Mouse (Mus musculus): ENCODE measurements around the gene Ociad1. TPM values are rescaled to one million over a fixed set of nuclear protein-coding genes. Genes with fewer than 3 reads are reported as not detected.

The Ociad1 gene
- polyA plus RNA-seq, 1 experiment from 2014 or later: 360 TPM

- Histone ChIP-seq H3K79me2 (ENCODE audit: inconsistent target) (no peaks in the 10 kb centered on the region), H3K27ac (no peak overlapping the region), H3K36me3 (ENCODE audit: inconsistent target) (no peaks in the 10 kb centered on the region), H3K4me3 (ENCODE audit: inconsistent target) (no peak overlapping the region)
- 93% methylated on average over 11 of the region's 11 CpGs for WGBS (ENCODE audit: missing documents)
Observed at GRCm38 (mm10) chr5:73268636-73269213, 23.9 kb upstream of the Ociad1 start.

GRCm38 (mm10) chr5:73270612-73271011, 22.0 kb upstream of the Ociad1 start:
- H3K79me2 ChIP-seq (ENCODE audit: inconsistent target): no peaks in the 10 kb centered on the region
- no peaks in the 10 kb centered on the region for H3K36me3 ChIP-seq (ENCODE audit: inconsistent target)
- no peak overlapping the region for H3K27ac ChIP-seq
- no peak overlapping the region for H3K4me3 ChIP-seq (ENCODE audit: inconsistent target)
- 84% methylated on average over 6 of the region's 6 CpGs for WGBS (ENCODE audit: missing documents)

GRCm38 (mm10) chr5:73273171-73273570, 19.4 kb upstream of the Ociad1 start:
- Histone ChIP-seq H3K4me3 (ENCODE audit: inconsistent target) (no peak overlapping the region), H3K27ac (no peak overlapping the region), H3K36me3 (ENCODE audit: inconsistent target) (no peaks in the 10 kb centered on the region), H3K79me2 (ENCODE audit: inconsistent target) (no peaks in the 10 kb centered on the region)
- 91% methylated on average over 3 of the region's 4 CpGs for WGBS (ENCODE audit: missing documents)

- WGBS (ENCODE audit: missing documents): no CpG with 5 or more reads among the region's 2 CpGs
- H3K27ac ChIP-seq: no peak overlapping the region
- H3K4me3 ChIP-seq (ENCODE audit: inconsistent target): no peak overlapping the region
- H3K79me2 ChIP-seq (ENCODE audit: inconsistent target): no peaks in the 10 kb centered on the region
- H3K36me3 ChIP-seq (ENCODE audit: inconsistent target): no peaks in the 10 kb centered on the region
Observed at GRCm38 (mm10) chr5:73274941-73275340, 17.6 kb upstream of the Ociad1 start.

GRCm38 (mm10) chr5:73279190-73279589, 13.4 kb upstream of the Ociad1 start:
- no peaks in the 10 kb centered on the region for H3K36me3 ChIP-seq (ENCODE audit: inconsistent target)
- no peaks in the 10 kb centered on the region for H3K79me2 ChIP-seq (ENCODE audit: inconsistent target)
- no peak overlapping the region for H3K4me3 ChIP-seq (ENCODE audit: inconsistent target)
- 94% methylated on average over 10 of the region's 10 CpGs for WGBS (ENCODE audit: missing documents)
- H3K27ac ChIP-seq: no peak overlapping the region

GRCm38 (mm10) chr5:73279732-73280566, 12.6 kb upstream of the Ociad1 start:
- no peaks in the 10 kb centered on the region for H3K36me3 ChIP-seq (ENCODE audit: inconsistent target)
- no peaks in the 10 kb centered on the region for H3K79me2 ChIP-seq (ENCODE audit: inconsistent target)
- H3K4me3 ChIP-seq (ENCODE audit: inconsistent target): no peak overlapping the region
- 87% methylated on average over 4 of the region's 4 CpGs for WGBS (ENCODE audit: missing documents)
- H3K27ac ChIP-seq: no peak overlapping the region

GRCm38 (mm10) chr5:73280567-73280850, 12.1 kb upstream of the Ociad1 start:
- H3K4me3 ChIP-seq (ENCODE audit: inconsistent target): no peak overlapping the region
- 85% methylated on average over 4 of the region's 4 CpGs for WGBS (ENCODE audit: missing documents)
- H3K36me3 ChIP-seq (ENCODE audit: inconsistent target): no peaks in the 10 kb centered on the region
- H3K27ac ChIP-seq: no peak overlapping the region
- no peaks in the 10 kb centered on the region for H3K79me2 ChIP-seq (ENCODE audit: inconsistent target)

- H3K27ac ChIP-seq: no peak overlapping the region
- no peak overlapping the region for H3K4me3 ChIP-seq (ENCODE audit: inconsistent target)
- no peaks in the 10 kb centered on the region for H3K36me3 ChIP-seq (ENCODE audit: inconsistent target)
- H3K79me2 ChIP-seq (ENCODE audit: inconsistent target): no peaks in the 10 kb centered on the region
Observed at GRCm38 (mm10) chr5:73284046-73284445, 8.5 kb upstream of the Ociad1 start.

- Histone ChIP-seq H3K79me2 (ENCODE audit: inconsistent target) (no peaks in the 10 kb centered on the region), H3K27ac (no peak overlapping the region), H3K36me3 (ENCODE audit: inconsistent target) (no peaks in the 10 kb centered on the region), H3K4me3 (ENCODE audit: inconsistent target) (no peak overlapping the region)
- 75% methylated on average over 3 of the region's 3 CpGs for WGBS (ENCODE audit: missing documents)
Observed at GRCm38 (mm10) chr5:73285470-73285978, 7.1 kb upstream of the Ociad1 start.

- H3K27ac ChIP-seq: no peak overlapping the region
- WGBS (ENCODE audit: missing documents): 15% methylated on average over 5 of the region's 5 CpGs
- no peak overlapping the region for H3K4me3 ChIP-seq (ENCODE audit: inconsistent target)
- H3K36me3 ChIP-seq (ENCODE audit: inconsistent target): no peaks in the 10 kb centered on the region
- H3K79me2 ChIP-seq (ENCODE audit: inconsistent target): no peaks in the 10 kb centered on the region
Observed at GRCm38 (mm10) chr5:73286603-73287002, 6.0 kb upstream of the Ociad1 start.

GRCm38 (mm10) chr5:73289900-73290299, 2.7 kb upstream of the Ociad1 start:
- H3K79me2 ChIP-seq (ENCODE audit: inconsistent target): peaks cover 20% of the 10 kb centered on the region
- no peaks in the 10 kb centered on the region for H3K36me3 ChIP-seq (ENCODE audit: inconsistent target)
- WGBS (ENCODE audit: missing documents): 33% methylated on average over 2 of the region's 2 CpGs
- no peak overlapping the region for H3K4me3 ChIP-seq (ENCODE audit: inconsistent target)
- no peak overlapping the region for H3K27ac ChIP-seq

- Histone ChIP-seq H3K27ac (peak overlapping the region; percentile 54), H3K36me3 (ENCODE audit: inconsistent target) (peaks cover 25% of the 10 kb centered on the region), H3K4me3 (ENCODE audit: inconsistent target) (peak overlapping the region; percentile 91), H3K79me2 (ENCODE audit: inconsistent target) (peaks cover 56% of the 10 kb centered on the region)
- WGBS (ENCODE audit: missing documents): 7% methylated on average over 8 of the region's 8 CpGs
Observed at GRCm38 (mm10) chr5:73293458-73293827, 859 bp downstream of the Ociad1 start.

GRCm38 (mm10) chr5:73295016-73295415, 2.4 kb downstream of the Ociad1 start:
- Histone ChIP-seq H3K36me3 (ENCODE audit: inconsistent target) (peaks cover 29% of the 10 kb centered on the region), H3K27ac (no peak overlapping the region), H3K79me2 (ENCODE audit: inconsistent target) (peaks cover 72% of the 10 kb centered on the region), H3K4me3 (ENCODE audit: inconsistent target) (no peak overlapping the region)
- WGBS (ENCODE audit: missing documents): 95% methylated on average over 7 of the region's 7 CpGs

- Histone ChIP-seq H3K79me2 (ENCODE audit: inconsistent target) (peaks cover 74% of the 10 kb centered on the region), H3K36me3 (ENCODE audit: inconsistent target) (peaks cover 37% of the 10 kb centered on the region), H3K4me3 (ENCODE audit: inconsistent target) (no peak overlapping the region), H3K27ac (no peak overlapping the region)
- WGBS (ENCODE audit: missing documents): 88% methylated on average over 4 of the region's 4 CpGs
Observed at GRCm38 (mm10) chr5:73295916-73296315, 3.3 kb downstream of the Ociad1 start.

GRCm38 (mm10) chr5:73301601-73302307, 9.2 kb downstream of the Ociad1 start:
- no peak overlapping the region for H3K27ac ChIP-seq
- H3K4me3 ChIP-seq (ENCODE audit: inconsistent target): no peak overlapping the region
- H3K79me2 ChIP-seq (ENCODE audit: inconsistent target): peaks cover 35% of the 10 kb centered on the region
- WGBS (ENCODE audit: missing documents): 95% methylated on average over 7 of the region's 7 CpGs
- peaks cover 77% of the 10 kb centered on the region for H3K36me3 ChIP-seq (ENCODE audit: inconsistent target)
